Mouse (Mus musculus) bone marrow, adult 2 months (tissue): ENCODE measurements around the gene Arid4b.

Source experiments
- CTCF ChIP-seq: fragments of 200-500 bp; IDR thresholded peaks from 2 replicates; pipeline ENCODE4 v1.5.1; 2011; ENCODE audit warnings: low read length, control low read depth; ENCODE audit not compliant: control insufficient read depth, insufficient read depth
- POLR2A ChIP-seq: fragments of 200-500 bp; IDR thresholded peaks from 2 replicates; pipeline ENCODE4 v1.6.1; 2011; ENCODE audit warnings: low read depth, mild to moderate bottlenecking, control low read depth, low read length, borderline replicate concordance; ENCODE audit not compliant: control insufficient read depth

DNA sequence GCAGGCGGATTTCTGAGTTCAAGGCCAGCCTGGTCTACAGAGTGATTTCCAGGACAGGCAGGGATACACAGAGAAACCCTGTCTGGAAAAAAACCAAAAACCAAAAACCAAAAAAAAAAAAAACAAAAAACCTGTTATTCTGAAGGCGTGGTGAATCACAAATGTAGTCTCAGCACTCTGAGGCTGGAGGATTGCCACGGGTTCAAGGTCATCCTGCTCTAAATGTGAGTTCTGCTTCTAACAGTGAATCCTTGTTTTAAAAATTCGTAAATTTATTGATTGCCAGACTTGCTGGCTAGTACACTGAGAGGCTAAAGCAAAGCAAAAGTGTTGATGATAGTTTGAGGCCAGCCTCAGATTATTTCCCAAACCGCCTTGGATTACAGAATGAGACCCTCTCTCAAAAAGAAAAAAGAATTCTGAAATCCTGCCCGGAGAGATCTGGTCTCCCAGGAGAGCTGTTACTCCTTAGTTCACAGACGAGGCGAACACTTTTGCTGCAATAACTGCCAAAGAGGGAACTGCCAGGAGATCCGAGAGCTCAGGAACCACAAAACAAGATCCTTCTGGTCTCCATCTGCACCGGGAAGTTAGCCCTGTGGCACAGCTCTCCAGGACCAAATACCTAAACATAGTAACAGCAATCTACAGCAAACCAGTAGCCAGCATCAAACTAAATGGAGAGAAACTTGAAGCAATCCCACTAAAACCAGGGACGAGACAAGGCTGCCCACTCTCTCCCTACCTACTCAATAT lies 27.0 kb upstream of the Arid4b start:
- TF ChIP-seq POLR2A (no peak), CTCF (no peak)
